Mouse (Mus musculus) macrophage (primary cell): ENCODE data around the gene Znhit2. TPM values are rescaled to one million over a fixed set of nuclear protein-coding genes. Genes with fewer than 3 reads are reported as not detected.

Experiments used
- polyA plus RNA-seq: library from polyadenylated mRNA; stranded (reverse); fragments of 250-400 nt; gene quantifications from 3 replicates; pipeline ENCODE4 v1.2.4, GENCODE M21; 2018; ENCODE audit warnings: inconsistent platforms

Gene Znhit2
- polyA plus RNA-seq, 1 experiment from 2014 or later, result 4.0 TPM

Other genes starting within 250 kb of the Znhit2 start
- 8.1 to 26.2 TPM (median 19.8 TPM) in 3 replicates for gene Frmd8, start 185.9 kb upstream of the Znhit2 start, polyA plus RNA-seq
- gene Slc25a45, start 183.4 kb upstream of the Znhit2 start, polyA plus RNA-seq, result 44.6 to 74.8 TPM (median 53.2 TPM) in 3 replicates
- gene Tigd3, start 167.0 kb upstream of the Znhit2 start, polyA plus RNA-seq, result 0.16 to 0.59 TPM (median 0.16 TPM) in 3 replicates
- gene Dpf2, start 148.2 kb upstream of the Znhit2 start, polyA plus RNA-seq, result 53.9 to 215 TPM (median 57.4 TPM) in 3 replicates
- 1.2 to 3.4 TPM (median 1.7 TPM) in 3 replicates for gene Cdc42ep2, start 136.4 kb upstream of the Znhit2 start, polyA plus RNA-seq
- gene Pola2, start 97.0 kb upstream of the Znhit2 start, polyA plus RNA-seq, result 14.2 to 24.9 TPM (median 20.1 TPM) in 3 replicates
- gene Slc22a20, start 75.0 kb upstream of the Znhit2 start, polyA plus RNA-seq, result not detected in 3 replicates
- 49.5 to 59.9 TPM (median 56.3 TPM) in 3 replicates for gene Capn1, start 45.3 kb upstream of the Znhit2 start, polyA plus RNA-seq
- 32.9 to 40.2 TPM (median 33.2 TPM) in 3 replicates for gene Syvn1, start 14.6 kb upstream of the Znhit2 start, polyA plus RNA-seq
- gene Mrpl49, start 3.4 kb upstream of the Znhit2 start, polyA plus RNA-seq, result 21.9 to 37.4 TPM (median 33.3 TPM) in 3 replicates
- 767 to 1,640 TPM (median 1,335 TPM) in 3 replicates for gene Fau, start 3.3 kb upstream of the Znhit2 start, polyA plus RNA-seq
- gene Tm7sf2, start 7.2 kb downstream of the Znhit2 start, polyA plus RNA-seq, result 4.6 to 21.1 TPM (median 17.5 TPM) in 3 replicates
- gene Vps51, start 16.0 kb downstream of the Znhit2 start, polyA plus RNA-seq, result 20.2 to 48.8 TPM (median 37.7 TPM) in 3 replicates
- gene Tmem262, start 18.8 kb downstream of the Znhit2 start, polyA plus RNA-seq, result not detected in 3 replicates
- gene Gm28374, start 21.1 kb downstream of the Znhit2 start, polyA plus RNA-seq, result 0.26 TPM in 1 of 3 replicates, not detected in the others
- 28.7 to 39.1 TPM (median 33.7 TPM) in 3 replicates for gene Zfpl1, start 23.8 kb downstream of the Znhit2 start, polyA plus RNA-seq
- 1.4 to 7.1 TPM (median 2.5 TPM) in 3 replicates for gene Cdca5, start 23.8 kb downstream of the Znhit2 start, polyA plus RNA-seq
- gene AC131692.1, start 33.2 kb downstream of the Znhit2 start, polyA plus RNA-seq, result 0.29 TPM in 1 of 3 replicates, not detected in the others
- not detected in 3 replicates for gene Naaladl1, start 44.6 kb downstream of the Znhit2 start, polyA plus RNA-seq
- gene Sac3d1, start 57.5 kb downstream of the Znhit2 start, polyA plus RNA-seq, result 1.4 to 11.0 TPM (median 6.6 TPM) in 3 replicates
- gene Snx15, start 67.1 kb downstream of the Znhit2 start, polyA plus RNA-seq, result 28.8 to 41.8 TPM (median 33.8 TPM) in 3 replicates
- gene Batf2, start 79.8 kb downstream of the Znhit2 start, polyA plus RNA-seq, result 5.7 to 15.6 TPM (median 5.9 TPM) in 3 replicates
- gene Arl2, start 80.4 kb downstream of the Znhit2 start, polyA plus RNA-seq, result 24.6 to 32.9 TPM (median 27.4 TPM) in 3 replicates
- gene Majin, start 123.2 kb downstream of the Znhit2 start, polyA plus RNA-seq, result 0.11 TPM in 1 of 3 replicates, not detected in the others
- not detected in 3 replicates for gene Gpha2, start 165.2 kb downstream of the Znhit2 start, polyA plus RNA-seq
- 11.2 to 16.0 TPM (median 14.6 TPM) in 3 replicates for gene Ppp2r5b, start 174.7 kb downstream of the Znhit2 start, polyA plus RNA-seq
- gene Atg2a, start 180.5 kb downstream of the Znhit2 start, polyA plus RNA-seq, result 8.9 to 17.0 TPM (median 9.9 TPM) in 3 replicates
- gene Ehd1, start 215.5 kb downstream of the Znhit2 start, polyA plus RNA-seq, result 42.9 to 146 TPM (median 81.6 TPM) in 3 replicates
- gene Cdc42bpg, start 245.3 kb downstream of the Znhit2 start, polyA plus RNA-seq, result 1.3 to 3.5 TPM (median 2.8 TPM) in 3 replicates